Mouse (Mus musculus) right cerebral cortex, postnatal 25 days (tissue): ENCODE data around the gene Zfp128.
"Not testable (repeated sequence)": the region's sequence is repeated elsewhere in the genome, so short reads cannot be mapped to it uniquely, and the experiment has no call there.

Source experiments
- DNase-seq: peaks from one replicate; pipeline ENCODE4 v3.0.0; 2022

The Zfp128 gene

DNA sequence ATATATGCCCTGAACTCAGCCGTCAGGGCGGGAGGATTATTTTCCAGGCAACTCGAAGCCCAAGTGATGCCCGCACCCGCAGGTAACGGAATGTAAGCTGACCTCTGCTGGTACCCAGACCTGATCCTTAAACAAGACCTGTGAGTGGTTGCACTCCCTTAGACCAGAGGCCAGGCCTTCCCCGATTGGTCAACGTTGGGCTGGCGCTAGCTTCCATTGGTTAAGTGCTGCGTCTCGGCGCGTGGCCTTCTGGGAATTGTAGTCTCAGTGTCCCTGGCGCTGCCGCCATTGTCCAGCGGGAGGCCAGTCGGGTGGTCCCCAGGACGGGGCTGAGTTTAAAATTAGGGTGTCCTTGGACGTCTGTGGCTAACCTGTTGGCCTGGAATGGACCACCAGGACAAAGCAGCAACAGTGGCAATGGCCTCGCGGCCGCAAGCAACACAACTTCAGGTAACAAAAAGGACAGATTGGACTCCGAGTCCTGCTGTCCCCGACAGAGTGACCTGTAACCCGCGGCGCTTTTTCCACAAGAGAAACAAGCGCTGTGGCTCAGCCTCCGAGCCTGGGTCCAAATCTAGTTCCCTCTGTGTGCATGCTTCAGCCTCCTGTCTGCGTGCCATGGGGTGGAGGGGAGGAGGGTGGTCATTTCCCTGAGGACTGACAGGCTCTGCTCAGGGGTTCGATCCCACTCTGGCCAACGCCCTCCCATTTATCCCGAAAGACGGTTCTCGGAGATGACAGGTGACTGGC lies at the start of gene Zfp128:
TSS of gene Zfp128 (plus strand) at position 267 of the 750 bp plus-strand sequence.
- DNase-seq: peak; percentile 96

DNA sequence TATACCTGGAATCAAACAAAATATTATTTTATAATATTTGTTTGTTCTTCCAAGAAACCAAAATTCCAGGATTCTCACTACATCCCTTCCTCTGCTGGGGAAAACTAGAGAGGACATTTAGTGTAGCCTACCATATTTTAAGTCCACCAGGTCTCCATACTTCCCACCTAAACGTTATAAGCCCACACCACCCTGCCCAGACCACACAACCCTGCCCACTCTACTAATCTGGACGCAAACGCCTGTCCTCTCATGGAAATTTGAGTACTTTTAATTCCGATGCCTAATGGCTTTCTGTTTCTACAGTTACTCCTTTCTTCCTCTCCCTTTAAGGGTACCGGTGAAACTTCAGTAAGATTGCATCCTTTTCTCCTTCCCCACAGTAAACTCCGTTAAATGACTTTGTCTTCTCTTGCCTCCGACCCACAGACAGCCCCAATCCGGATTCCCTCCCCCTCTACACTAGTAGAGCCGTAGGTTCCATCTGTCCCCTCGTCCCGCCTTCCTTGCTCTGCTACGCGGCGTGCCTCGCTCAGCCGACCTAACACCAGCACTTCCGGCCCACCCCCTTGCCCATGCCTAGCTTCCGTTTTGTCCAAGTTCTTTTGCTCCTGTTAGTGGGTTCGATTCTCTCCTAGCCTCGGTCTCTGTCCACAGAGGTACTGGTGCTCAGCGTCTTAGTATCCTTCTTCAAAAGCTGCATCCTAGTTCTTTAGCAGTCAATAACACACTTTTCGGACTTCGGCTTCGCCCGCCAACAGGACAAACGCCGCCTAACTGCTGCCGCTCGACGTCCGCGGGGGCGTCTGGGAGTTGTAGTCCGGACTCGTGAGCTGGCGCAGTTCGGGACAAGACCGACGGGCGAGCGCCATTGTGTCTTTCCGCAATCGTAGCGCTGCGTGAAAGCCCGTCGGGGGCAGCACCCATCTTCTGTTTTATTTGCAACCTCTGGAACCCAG lies 46.5 kb upstream of the Zfp128 start, which contains the start of gene Zfp110:
TSS of gene Zfp110 (plus strand) at position 600 of the 959 bp plus-strand sequence.
- DNase-seq: peak; percentile 85

DNA sequence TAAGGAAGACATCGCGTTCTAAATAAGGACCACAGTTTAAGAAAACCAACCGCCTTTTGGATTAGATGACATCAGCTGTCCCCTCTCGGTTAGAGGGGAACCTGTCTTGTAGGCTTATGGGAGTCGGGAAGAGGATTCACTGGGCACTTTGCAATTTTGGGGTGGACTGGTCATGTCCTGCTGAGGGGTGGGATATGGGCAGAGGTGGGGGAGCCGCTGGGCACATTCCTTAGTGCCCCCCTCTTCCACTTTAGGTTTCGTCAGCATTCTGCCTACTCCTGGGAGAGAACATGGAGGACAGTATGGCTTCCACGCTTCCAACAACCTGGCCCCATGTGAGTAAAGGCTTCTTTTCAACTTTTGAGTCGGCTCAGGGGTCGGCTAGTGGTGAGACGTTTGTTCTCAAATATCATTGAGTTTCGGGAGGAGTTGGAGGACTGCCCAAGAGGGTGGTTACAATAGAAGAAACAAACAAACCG lies 45.7 kb upstream of the Zfp128 start:
- no peak for DNase-seq

DNA sequence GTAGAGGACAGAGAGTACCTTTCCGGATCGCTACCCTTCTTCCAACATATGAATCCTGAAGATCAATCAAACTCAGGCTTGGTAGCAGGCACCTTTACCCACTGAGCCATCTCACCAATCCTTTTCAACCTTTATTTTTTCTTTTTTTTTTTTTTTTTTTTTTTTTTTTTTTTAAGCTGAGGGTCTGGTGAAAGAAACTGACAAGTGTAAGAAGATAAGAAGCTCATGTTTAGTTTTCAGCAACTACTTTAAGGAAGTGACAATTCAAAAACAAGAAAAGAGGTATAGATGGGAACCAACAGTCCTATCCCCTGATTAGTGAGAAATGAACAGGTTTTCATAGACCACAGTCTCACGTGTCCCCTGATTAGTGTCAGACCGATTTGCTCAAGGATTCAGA lies 45.2 kb upstream of the Zfp128 start:
- DNase-seq: no peak

DNA sequence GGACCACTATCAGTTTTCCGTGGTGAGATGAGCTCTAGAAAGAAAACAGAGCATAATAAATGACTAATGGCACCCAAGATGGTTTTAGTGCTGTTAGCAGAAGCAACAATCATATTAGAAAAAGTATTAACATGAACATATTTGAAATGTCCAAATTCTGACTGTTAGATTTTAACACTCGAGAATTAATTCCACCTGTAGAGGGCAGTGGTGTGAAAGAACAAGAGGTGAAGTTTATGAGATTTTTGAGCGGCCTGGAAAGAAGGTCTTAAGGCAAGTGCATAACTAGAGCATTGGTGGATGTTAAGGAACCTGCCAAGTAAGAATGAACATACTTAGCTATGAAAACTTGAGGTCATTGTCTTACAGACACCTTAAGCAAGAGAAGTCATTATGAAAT lies 6.7 kb upstream of the Zfp128 start:
- DNase-seq: no peak

DNA sequence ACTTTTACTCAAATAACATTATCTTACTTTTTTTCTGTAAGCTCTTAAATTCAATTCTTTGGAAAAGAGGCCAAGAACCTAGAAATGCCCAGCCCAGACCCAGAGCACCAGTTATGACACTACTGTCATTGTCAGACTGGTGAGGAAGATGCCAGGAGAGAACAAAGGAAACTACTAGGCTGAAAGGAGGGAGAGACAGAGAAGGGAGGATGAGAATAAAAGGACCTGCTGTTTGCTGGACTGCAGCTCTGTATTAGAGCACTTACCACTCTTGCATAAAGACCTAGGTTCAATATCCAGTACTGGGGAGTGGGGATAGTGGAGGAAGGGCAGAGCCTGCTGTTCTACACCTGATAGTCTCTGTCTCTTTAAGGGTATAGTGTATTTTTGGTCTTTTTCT lies 941 bp upstream of the Zfp128 start:
- no peak for DNase-seq

DNA sequence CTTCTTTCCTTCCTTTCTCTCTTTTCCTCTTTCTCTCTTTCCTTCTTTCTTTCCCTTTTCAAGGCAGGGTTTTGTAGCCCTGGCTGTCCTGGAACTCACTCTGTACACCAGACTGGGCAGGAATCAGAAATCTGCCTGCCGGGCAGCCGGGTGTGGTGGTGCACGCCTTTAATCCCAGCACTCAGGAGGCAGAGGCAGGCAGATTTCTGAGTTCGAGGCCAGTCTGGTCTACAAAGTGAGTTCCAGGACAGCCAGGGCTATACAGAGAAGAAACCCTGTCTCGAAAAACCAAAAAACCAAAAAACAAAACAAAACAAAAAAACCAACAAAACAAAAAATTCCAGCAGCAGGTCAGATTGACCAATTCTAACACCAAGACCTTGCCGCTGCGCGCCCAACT lies 480 bp upstream of the Zfp128 start:
- DNase-seq: not testable (repeated sequence)

DNA sequence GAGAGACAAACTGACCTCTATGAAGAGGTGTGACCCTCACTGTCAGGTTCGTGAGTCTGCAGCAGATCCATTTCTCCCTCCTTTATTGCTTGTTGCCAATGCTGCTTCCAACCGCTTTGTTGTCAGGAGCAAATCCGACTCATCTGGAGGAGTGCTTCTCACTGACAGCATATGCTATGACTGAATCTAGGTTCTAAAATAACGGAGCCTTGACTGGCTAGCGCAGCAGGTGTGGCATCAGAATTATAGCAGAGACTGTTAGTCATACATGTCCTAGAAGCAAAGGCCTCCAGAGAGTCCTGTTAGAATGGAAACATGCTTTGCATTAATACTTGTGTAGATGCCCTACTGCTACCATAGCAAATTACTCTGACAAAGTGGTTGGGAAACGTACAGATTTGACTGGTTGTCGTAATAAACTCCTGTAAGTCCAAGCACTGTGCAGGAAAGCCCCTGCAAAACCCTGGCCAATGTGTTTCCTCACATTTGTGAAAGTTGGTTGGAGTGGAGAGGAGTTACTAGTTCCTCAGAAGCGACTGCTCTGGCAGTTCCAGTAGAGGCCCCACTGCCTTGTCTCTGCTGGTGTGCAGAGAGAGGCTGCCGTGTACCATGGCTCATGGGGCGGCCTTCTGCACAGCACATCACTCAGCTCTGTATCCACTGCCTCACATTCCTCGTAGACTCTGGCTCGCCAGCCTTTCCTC lies 5.7 kb downstream of the Zfp128 start:
- DNase-seq: no peak

DNA sequence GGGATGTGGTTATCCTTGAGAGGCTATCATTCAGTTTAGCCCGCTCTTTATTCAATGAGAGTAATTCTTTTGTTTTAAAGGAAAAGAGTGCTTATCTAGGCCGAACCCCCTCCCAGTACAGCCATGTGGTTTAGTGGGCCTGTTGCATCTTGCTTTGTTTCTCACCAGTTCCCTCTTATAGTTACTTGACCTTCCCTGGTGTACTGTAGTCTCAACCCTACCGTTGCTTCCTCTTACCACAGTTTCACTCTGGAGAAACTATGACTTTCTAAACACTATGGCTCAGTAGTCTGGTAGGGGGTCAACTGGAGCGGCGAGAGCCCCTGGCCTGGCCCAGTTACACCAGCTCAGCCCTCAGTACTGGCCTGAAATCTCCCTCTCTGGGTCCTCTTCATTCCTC lies 6.6 kb downstream of the Zfp128 start:
- no peak for DNase-seq

DNA sequence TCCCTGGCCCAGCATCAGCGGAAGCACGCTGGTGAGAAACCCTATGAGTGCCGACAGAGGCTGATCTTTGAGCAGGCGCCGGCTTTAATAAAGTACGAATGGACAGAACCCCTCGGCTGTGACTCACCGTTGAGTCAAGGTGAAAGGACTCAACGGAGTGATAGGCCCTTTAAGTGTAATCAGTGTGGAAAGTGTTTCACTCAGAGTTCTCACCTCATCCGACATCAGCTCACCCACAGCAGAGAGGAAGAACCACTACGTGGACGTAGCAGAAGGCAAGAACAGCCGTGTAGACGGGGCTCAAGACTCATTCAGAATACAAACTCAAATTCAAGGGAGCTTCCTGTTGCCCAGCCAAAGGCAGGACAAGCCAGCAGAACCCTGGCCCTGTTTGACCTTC lies 10.0 kb downstream of the Zfp128 start:
- DNase-seq: no peak

DNA sequence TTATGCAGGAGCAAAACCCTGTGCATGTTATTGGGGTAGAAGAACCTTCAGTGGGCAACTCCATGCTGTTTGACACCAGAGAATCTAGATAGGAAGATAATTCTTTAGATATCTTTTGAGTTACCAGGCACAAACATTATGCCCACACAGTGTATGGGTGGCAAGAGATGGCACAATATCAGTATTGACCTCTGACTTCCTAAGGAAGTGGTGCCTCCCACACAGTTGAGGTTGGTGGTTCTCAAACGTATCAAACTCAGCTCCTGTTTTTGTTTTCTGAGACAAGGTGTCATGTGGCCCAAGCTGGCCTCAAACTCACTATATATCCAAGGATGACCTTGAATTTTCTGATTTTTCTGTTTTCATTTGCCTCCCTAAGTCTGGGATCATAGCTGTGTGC lies 10.4 kb downstream of the Zfp128 start:
- no peak for DNase-seq

DNA sequence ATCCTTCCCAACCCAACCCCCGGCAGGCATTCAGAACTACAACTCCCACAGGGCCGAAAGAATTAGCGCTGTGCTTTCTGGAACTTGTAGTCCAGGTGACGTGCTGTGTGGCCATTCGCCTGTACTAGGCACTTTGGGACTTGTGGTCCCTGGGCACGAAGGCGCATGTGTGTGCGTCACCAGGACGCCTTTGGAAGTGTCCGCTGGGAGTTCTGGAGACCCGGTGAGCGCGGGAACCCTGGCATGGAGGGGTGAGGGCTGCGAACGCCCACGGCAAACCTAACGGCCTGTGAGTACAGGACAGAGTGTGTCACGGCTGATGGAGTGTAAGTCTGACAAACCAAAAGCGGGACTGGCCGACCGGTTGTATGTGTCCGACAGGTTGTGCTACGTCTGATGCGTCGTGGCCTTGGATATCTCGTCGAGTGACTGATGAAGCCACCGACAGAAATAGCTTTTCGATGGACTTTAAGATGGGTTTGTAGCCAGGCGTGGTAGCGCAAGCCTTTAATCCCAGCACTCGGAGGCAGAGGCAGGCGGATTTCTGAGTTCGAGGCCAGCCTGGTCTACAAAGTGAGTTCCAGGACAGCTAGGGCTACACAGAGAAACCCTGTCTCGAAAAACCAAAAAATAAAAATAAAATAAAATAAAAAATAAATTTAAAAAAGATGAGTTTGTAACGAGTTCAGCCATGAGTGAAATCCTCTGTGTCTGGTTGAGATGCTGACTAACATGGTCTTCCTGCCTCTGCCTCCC lies 16.9 kb downstream of the Zfp128 start, which contains the start of gene Zscan22:
TSS of gene Zscan22 (plus strand) at position 161 of the 756 bp plus-strand sequence.
- DNase-seq: peak; percentile 93

DNA sequence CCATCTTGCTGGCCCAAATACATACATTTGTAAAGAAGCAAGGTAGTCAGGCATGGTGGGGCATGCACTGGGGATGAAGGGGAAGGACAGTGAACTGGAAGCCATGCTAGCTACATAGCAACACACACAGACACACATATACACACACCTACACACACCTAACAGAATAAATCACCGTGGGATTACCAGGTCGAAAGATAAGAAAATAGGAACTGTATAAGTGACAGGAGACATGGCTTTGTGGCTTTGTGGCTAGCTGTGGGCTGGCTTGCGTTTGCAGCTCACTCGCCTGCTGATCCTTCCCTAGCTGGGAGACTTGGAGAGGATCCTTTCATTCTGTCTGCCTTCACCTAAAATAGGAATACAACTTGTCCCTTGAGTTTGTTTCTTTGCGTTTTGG lies 20.5 kb downstream of the Zfp128 start:
- DNase-seq: no peak

DNA sequence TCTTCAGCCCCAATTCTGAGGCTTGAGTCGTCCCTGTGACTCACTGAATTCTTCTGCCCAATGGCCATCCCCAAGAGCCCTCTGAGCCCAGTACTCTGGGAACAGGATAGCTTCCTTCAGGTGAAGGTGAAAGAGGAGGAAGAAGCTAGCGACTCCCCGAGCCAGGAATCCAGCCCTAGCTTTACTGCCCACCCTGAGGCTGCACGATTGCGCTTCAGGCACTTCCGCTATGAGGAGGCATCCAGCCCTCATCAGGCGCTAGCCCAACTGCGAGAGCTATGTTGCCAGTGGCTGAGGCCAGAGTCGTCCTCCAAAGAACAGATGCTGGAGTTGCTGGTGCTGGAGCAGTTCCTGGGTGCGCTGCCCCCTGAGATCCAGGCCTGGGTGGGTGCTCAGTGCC lies 22.6 kb downstream of the Zfp128 start:
- no peak for DNase-seq

DNA sequence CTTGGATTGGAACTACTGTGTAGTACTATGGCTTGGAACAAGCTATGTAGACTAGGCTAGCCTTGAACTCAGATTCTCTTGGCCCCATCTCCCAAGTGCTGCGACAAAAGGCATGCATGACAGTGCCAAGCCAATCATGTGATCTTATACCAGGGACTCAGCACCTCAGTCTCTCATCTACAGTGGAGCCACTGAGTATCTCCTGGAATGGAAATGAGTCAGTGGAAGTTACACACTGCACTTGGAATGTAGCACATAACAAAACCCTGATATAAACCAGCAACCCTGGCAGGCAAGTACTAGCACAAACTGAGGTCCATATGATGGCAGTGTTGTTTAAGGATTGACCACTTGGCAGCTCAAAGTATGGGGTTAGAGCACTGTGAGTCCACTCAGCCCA lies 24.2 kb downstream of the Zfp128 start:
- no peak for DNase-seq

DNA sequence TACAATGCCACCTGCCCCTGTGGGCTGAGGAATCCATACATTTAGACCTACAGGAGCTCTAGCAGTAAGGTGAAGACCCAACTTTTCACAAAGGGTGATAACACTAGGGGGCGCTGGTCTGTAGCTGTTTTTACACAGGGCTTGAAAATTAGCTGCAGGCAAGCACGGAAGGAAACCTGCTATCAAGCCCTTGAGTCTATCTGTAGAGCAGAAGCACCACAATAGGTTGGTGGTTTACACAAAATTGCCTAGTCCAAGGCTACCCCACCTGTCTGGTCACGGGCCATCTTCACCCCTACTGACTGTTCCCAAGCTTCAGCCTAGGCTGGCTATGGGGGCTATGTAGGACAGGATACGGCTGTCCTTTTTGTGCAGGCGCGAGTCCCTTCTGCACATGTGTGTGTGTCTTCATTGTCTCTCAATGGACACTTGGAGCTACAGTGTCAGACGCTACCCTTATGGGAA lies 28.6 kb downstream of the Zfp128 start:
- DNase-seq: peak; percentile 41

DNA sequence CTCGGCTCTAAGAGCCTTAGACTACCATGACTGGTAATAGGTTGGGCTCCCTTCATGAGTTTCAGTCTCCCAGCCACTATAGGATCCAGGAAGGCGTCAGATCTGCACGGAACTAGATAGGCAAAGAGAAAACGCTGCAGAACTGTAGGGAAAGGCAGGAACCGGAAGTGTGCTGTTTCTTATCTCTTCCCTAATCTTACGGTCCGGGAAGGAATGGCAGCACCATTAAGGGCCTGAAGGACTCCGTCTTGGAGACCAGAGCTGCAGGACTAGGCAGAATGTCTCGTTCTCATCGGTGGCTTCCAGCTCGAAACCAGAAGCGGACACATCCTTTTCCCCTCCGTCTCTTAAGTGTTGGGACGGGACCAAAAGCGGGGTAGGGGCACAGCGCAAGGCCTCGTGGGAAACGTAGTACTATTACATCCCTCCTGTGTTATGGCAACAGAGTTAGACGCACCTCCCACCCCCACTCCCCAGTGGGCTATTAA lies 29.2 kb downstream of the Zfp128 start:
- DNase-seq: peak; percentile 69

DNA sequence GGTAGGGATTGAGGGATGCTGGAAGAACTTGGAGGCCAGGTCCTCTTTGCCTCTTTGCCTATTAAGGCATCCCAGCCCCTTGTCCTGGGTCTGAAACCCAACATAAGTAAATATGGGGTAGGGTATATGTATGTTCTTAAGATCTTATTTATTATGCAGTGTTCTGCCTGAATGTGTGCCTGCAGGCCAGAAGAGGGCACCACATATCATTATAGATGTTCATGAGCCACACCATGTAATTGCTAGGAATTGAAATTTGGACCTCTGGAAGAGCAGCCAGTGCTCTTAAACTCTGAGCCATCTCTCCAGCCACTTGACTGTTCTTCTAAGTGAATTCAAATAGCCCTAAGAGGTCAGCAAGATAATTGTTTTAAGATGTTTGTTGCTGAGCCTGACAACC lies 32.6 kb downstream of the Zfp128 start:
- no peak for DNase-seq

DNA sequence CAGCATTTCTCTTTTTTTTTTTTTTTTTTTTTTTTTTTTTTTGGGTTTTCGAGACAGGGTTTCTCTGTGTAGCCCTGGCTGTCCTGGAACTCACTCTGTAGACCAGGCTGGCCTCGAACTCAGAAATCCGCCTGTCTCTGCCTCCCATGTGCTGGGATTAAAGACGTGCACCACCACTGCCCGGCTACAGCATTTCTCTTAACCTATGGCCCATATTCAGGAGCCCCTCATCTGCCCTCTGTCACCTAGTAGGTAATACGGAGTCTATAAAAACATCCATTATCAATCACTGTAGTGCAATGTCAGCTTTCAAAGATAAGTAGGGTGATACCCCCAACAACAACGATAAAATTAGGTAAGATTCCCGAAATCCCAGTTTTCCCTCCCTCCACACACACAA lies 39.5 kb downstream of the Zfp128 start:
- not testable (repeated sequence) for DNase-seq

DNA sequence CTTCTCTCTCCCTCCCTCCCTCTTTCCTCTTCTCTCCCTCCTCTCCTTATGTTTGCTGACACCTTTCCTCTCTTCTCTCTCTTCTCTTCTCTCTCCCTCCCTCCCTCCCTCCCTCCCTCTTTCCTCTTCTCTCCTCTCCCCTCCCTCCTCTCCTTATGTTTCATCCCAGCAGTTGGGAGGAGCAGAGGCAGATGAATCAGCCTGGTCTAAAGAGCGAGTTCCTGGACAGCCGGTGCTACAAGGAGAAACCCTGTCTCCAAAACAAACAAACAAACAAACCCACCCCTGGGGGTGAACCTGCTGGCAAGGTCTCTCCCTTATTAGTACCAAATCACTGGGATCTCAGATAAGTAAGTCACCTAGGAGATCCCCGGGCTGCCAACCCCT lies 40.3 kb downstream of the Zfp128 start:
- DNase-seq: no peak

DNA sequence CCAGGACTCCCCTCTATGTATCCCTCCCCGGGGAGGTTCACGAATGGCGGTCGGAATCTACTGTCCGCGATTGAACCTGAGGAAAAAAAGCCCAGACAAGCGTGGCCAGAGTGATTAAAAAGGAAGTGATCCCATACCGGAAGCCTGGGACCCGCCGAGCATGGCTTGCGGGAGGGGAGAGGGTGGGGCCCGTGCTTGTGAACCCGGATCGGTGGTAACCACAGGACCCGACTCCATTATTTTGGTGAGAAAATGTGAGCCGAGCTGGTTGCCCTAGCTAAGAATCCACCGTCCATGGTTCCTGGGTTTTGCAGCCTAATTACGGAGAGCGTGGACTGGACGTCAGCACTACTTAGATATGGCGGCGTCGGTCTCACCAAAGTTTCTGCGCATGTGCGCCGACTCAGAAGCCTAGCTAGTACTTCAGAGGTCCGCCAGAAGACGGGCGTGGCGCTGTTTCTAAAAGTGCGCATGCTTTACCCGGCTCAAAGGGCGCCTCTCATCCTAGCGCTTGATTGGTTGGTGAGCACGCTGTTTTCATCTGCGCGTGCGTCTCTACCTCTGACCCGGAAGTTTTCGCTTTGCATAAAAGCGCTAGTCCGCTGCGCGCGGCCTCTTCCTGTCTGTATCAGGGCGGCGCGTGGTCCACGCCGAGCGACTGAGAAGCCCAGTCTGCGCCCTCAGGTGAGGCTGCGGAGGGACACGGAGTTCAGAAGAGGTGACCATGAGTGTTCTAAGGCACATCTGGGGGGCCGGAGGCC lies 40.9 kb downstream of the Zfp128 start, which contains the start of gene Rps5:
TSS of gene Rps5 (plus strand) at position 586 of the 761 bp plus-strand sequence.
- peak; percentile 99 for DNase-seq
